Mouse (Mus musculus): ENCODE results near the gene Vgf.
A peak's percentile ranks its signal among the peaks of the same experiment; 100 is the strongest.

GRCm38 (mm10) chr5:137025132-137025531 is 1.1 kb upstream of the Vgf start:
- TF ChIP-seq CTCF (IDR thresholded peaks at IDR 0.05; ENCODE audit: low read depth) (peak; percentile 99), EP300 (IDR thresholded peaks at IDR 0.05; ENCODE audit: low read depth) (no peak)
